Mouse (Mus musculus) E14TG2a.4 (cell line): ENCODE data around the gene Raf1.
A peak's percentile ranks its signal among the peaks of the same experiment; 100 is the strongest.

Experiments
- H3K27me3 ChIP-seq: 2 replicates; pipeline ENCODE4 v1.6.1; 2014; ENCODE audit warnings: low read length, control low read depth; ENCODE audit not compliant: insufficient read depth
- H3K36me3 ChIP-seq: 2 replicates; pipeline ENCODE4 v1.6.1; 2014; ENCODE audit warnings: low read length, control low read depth; ENCODE audit not compliant: insufficient read depth
- H3K4me1 ChIP-seq: replicated peaks from 2 replicates; pipeline ENCODE4 v1.6.1; 2014; ENCODE audit warnings: low read depth, low read length, control low read depth
- H3K4me3 ChIP-seq: replicated peaks from 2 replicates; pipeline ENCODE4 v1.5.1; 2014; ENCODE audit warnings: mild to moderate bottlenecking, low read length
- H3K9me3 ChIP-seq: 2 replicates; pipeline ENCODE4 v1.6.1; 2014; ENCODE audit warnings: low read length, control low read depth
- CTCF ChIP-seq: conservative IDR thresholded peaks from 2 replicates; pipeline ENCODE4 v1.5.1; 2014; ENCODE audit warnings: low read length
- NANOG ChIP-seq: IDR thresholded peaks from 2 replicates; pipeline ENCODE4 v1.6.1; 2014; ENCODE audit warnings: borderline replicate concordance, low read length, mixed read lengths
- POU5F1 ChIP-seq: IDR thresholded peaks from 2 replicates; pipeline ENCODE4 v1.6.1; 2014; ENCODE audit warnings: low read length, borderline replicate concordance

Raf1 gene

DNA sequence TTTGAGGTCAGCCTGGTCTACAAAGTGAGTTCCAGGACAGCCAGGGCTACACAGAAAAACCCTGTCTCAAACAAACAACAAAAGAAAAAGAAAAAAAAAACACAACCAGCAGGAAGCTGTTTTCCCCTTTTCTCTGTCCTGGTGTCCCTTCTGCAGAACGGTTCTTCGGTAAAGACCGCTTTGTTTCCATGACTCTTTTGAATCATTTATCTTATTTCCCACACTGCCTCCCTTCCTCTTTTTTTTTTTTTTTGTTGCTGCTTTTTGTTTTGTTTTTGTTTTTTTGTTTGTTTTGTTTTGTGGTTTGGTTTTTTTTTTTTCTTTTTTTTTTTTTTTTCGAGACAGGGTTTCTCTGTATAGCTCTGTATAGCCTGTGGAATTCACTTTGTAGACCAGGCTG lies 83.2 kb downstream of the Raf1 start:
- H3K36me3 ChIP-seq = no peaks in the 10 kb centered on the region
- TF ChIP-seq NANOG (no peak), CTCF (no peak), POU5F1 (no peak)
- H3K9me3 ChIP-seq = no peaks in the 10 kb centered on the region
- H3K4me1 ChIP-seq = no peaks in the 10 kb centered on the region
- H3K4me3 ChIP-seq = no peak overlapping the region
- peaks cover 9% of the 10 kb centered on the region; the same call in 1 of the 2 replicates for H3K27me3 ChIP-seq

DNA sequence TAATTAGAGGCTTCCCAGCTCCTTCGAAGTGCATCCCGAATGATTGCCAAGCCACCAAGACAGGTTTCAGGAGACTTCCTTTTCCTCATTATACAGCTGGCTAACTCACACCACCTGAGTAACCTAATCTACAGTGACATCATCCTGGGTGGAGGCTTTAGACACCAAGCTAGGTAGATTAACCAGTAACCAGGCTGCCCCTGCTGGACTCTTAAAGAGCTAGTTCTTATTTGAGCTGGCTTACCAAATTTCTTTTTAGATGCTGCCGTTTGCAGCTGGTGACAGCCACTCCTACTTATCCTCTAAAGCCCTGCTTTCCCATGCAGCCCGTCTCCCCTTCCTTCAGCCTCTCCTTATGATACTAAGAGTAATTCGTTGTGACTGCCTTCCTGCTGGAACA lies 84.0 kb downstream of the Raf1 start, which contains the start of gene Mkrn2os:
Gene Mkrn2os, minus strand, starts transcription at position 119 of the 400 bp plus-strand sequence.
- H3K36me3 ChIP-seq = no peaks in the 10 kb centered on the region
- TF ChIP-seq CTCF (no peak), POU5F1 (no peak), NANOG (no peak)
- no peak within 1 kb of the TSS for H3K4me3 ChIP-seq
- no peaks in the 10 kb centered on the region for H3K4me1 ChIP-seq
- H3K9me3 ChIP-seq = no peaks in the 10 kb centered on the region
- peaks cover 9% of the 10 kb centered on the region; the same call in 1 of the 2 replicates for H3K27me3 ChIP-seq

DNA sequence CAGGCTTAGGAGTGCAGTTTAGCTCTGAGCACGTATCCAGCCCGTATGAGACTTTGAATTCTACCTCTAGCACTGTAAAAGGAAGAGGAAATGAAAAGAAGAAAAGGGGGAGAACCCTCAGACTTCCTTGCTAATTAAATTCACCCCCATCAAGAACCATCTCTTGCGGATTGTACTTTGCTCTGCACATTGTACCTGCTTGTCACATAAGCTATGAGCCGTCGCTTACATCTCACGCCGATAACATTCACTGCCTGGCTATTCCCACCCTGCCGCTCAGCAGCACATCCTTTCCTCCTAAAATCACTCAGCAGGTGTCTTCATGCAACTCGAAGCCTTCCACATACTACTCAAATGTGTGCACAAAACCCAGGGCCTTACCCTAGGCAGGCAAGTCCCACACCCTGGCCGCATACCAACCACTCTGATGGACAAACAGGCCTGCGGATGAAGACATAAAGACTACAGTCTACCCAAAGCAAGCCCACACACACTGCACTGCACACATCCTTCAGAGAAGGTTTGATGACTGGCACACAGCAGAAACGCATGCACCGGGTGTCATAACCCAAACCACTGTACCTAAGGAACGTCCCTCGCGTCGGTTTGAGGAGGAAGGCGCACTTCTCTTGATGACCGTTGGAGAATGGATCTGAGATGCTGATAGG lies 84.6 kb downstream of the Raf1 start:
- TF ChIP-seq POU5F1 = no peak
- no peak for TF ChIP-seq CTCF
- no peak for TF ChIP-seq NANOG
- Histone ChIP-seq H3K4me1 (no peaks in the 10 kb centered on the region), H3K36me3 (no peaks in the 10 kb centered on the region), H3K27me3 (peaks cover 9% of the 10 kb centered on the region; the same call in 1 of the 2 replicates), H3K4me3 (no peak overlapping the region), H3K9me3 (no peaks in the 10 kb centered on the region)

DNA sequence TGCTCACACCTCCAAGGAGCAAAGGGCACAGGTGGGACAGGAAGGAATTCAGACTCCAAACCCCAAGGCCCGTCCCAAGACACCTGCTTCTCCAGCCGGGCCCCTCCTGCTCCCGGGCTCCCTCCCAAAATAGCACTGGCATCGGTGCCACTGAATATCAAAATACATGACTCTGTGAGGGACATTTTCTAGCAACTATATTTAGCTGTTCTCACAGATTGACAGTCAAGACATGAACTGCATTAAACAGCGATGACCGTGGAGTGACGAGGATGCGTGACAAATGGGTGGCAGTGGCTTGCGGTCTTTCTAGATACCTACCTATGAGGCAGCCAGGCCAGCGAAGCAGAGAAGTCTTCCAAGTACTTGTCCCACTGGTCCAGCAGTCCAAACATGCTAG lies 90.1 kb downstream of the Raf1 start:
- Histone ChIP-seq H3K4me3 (no peak overlapping the region), H3K27me3 (no peaks in the 10 kb centered on the region), H3K36me3 (0 out of 2 replicates have a peak, but pooled peaks cover 3% of the 10 kb centered on the region), H3K4me1 (peaks cover 11% of the 10 kb centered on the region), H3K9me3 (no peaks in the 10 kb centered on the region)
- no peak for TF ChIP-seq NANOG
- TF ChIP-seq CTCF = no peak
- TF ChIP-seq POU5F1 = no peak

DNA sequence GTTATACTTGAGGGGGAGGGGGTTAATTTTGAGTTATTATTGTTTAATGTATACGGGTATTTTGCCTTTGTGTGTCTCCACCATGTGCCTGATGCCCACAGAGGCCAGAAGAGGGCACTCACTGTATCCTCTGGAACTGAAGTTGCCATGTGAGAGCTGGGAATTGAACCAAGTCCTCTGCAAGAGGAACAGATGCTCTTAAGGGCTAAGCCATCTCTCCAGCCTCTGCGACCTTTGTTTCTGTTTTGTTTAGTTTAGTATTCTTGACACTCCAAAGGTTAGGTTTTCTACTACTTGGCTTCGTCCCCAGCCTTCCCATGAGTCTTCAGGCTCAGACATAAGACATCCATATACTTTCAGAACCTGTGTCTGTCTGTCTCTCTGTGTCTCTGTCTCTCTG lies 92.3 kb downstream of the Raf1 start:
- peaks cover 20% of the 10 kb centered on the region for H3K36me3 ChIP-seq
- no peak overlapping the region for H3K4me3 ChIP-seq
- H3K27me3 ChIP-seq = no peaks in the 10 kb centered on the region
- H3K9me3 ChIP-seq = no peaks in the 10 kb centered on the region
- no peak for TF ChIP-seq POU5F1
- TF ChIP-seq CTCF = no peak
- TF ChIP-seq NANOG = no peak
- peaks cover 11% of the 10 kb centered on the region for H3K4me1 ChIP-seq

DNA sequence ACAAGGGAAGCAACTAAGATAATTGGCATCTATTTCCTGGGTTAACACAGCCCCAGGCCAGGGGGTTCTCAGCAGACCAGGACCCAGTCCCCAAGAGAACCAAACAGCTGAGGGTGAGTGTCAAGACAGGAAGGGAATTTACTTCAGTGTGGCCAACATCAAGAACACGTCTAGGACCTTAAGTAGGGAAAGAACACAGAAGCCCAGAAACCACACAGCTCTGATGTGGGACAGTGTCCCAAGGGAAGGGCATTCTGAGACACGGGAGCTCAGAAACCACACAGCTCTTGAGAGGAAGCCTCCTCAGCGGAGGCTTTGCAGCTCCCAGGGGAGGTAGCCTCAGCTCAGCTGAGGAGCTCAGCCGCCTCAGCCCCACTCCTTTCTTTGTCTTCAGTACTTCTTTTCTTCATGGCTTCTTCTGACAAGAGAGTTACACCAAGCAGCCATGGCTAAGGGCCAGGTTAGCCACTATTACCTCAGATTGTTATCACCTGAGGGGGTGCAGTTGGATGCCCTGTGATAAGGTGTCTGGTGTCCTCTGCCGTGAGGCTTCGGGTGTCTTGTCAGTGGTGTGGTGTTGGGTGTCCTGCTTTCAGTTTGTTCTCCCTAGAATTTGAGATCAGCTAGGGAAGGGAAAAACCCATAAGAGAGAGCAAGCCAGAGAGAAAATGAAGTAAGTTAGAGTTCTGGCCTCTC lies 92.9 kb downstream of the Raf1 start:
- Histone ChIP-seq H3K27me3 (no peaks in the 10 kb centered on the region), H3K4me1 (peaks cover 11% of the 10 kb centered on the region), H3K36me3 (peaks cover 25% of the 10 kb centered on the region), H3K9me3 (no peaks in the 10 kb centered on the region), H3K4me3 (0 out of 2 replicates have a peak overlapping the region, but pooled peaks have one; percentile 27)
- TF ChIP-seq NANOG (no peak), POU5F1 (no peak), CTCF (no peak)

DNA sequence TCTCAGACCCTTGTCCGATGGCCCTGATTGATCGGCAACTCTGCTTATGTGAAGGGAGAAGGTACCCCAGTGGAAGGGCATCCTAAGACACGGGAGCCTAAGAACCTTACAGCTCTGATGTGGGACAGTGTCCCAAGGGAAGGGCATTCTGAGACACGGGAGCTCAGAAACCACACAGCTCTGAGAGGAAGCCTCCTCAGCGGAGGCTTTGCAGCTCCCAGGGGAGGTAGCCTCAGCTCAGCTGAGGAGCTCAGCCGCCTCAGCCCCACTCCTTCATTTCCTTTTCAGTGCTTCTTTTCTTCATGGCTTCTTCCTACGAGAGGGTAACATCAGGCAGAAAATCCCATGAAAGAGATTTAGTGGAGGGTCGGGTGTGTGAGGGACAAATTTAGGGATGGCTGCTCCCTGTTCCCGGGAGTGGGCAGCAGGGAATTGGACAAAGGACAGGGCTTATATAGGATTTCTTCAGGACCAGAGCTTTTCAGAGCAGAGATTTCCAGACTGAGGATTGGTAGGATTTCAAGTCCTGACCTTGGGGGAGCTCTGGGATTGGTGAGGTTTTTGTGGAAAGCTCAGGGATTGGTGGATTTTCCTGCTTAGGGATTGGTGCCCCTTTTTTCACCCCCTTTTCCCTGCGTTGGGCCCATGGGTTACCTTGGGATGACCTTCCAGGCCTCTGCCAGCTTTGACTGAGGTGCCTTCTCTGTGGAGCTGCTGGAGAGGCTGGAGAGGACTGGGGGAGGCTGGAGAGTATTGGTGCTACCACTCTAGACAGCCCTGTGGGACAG lies 93.9 kb downstream of the Raf1 start:
- Histone ChIP-seq H3K27me3 (no peaks in the 10 kb centered on the region), H3K4me1 (peaks cover 11% of the 10 kb centered on the region), H3K4me3 (0 out of 2 replicates have a peak overlapping the region, but pooled peaks have one; percentile 27), H3K9me3 (no peaks in the 10 kb centered on the region), H3K36me3 (peaks cover 36% of the 10 kb centered on the region)
- no peak for TF ChIP-seq CTCF
- no peak for TF ChIP-seq NANOG
- no peak for TF ChIP-seq POU5F1

DNA sequence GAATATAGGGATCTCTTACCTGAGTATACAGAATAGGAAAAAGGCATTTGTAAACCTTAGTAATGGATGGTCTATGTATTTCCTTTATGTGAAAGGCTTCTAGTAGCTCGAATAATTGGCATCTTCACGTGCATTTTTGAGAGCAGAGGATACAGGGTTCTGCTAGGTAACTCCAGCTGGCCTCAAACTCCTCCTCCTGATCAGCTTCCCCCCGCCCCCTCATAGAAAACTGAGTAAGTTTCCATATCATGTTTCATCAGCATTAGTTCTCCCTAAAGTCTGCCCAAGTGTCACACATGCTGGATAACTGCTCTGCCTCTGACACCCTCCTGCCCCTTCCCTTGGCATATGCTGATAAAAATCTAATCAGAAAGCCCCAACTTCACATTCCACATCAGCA lies 95.6 kb downstream of the Raf1 start:
- no peaks in the 10 kb centered on the region for H3K9me3 ChIP-seq
- no peaks in the 10 kb centered on the region for H3K27me3 ChIP-seq
- peaks cover 53% of the 10 kb centered on the region for H3K36me3 ChIP-seq
- H3K4me1 ChIP-seq = peaks cover 11% of the 10 kb centered on the region
- H3K4me3 ChIP-seq = no peak overlapping the region
- TF ChIP-seq CTCF (no peak), POU5F1 (no peak), NANOG (no peak)
